Mouse (Mus musculus) urinary bladder, postnatal 14 days (tissue): ENCODE measurements around the gene Cdk12.
"Not testable (repeated sequence)": the region's sequence is repeated elsewhere in the genome, so short reads cannot be mapped to it uniquely, and the experiment has no call there.

Experiments used
- DNase-seq: peaks from one replicate; pipeline ENCODE4 v3.0.0; 2021; ENCODE audit warnings: low spot score

The Cdk12 gene

GRCm38 (mm10) chr11:98202641-98203350 is at the start of gene Cdk12:
Gene Cdk12 (plus strand): TSS chr11:98203059.
- DNase-seq: peak; percentile 95

- no peak for DNase-seq
Observed at GRCm38 (mm10) chr11:98155094-98155493, 47.8 kb upstream of the Cdk12 start.

- DNase-seq: no peak
Observed at GRCm38 (mm10) chr11:98168400-98168799, 34.5 kb upstream of the Cdk12 start.

- DNase-seq: not testable (repeated sequence)
Observed at GRCm38 (mm10) chr11:98182149-98182548, 20.7 kb upstream of the Cdk12 start.

- DNase-seq: no peak
Observed at GRCm38 (mm10) chr11:98187640-98188395, 15.0 kb upstream of the Cdk12 start.

GRCm38 (mm10) chr11:98190820-98191219 is 12.0 kb upstream of the Cdk12 start:
- no peak for DNase-seq

GRCm38 (mm10) chr11:98192901-98193805 is 9.7 kb upstream of the Cdk12 start, which contains the start of gene Med1:
Gene Med1 (minus strand): TSS chr11:98193293.
- peak; percentile 94 for DNase-seq

- peak; percentile 19 for DNase-seq
Observed at GRCm38 (mm10) chr11:98201791-98202640, 843 bp upstream of the Cdk12 start.

GRCm38 (mm10) chr11:98203351-98203911 is 572 bp downstream of the Cdk12 start:
- DNase-seq: no peak

- peak; percentile 11 for DNase-seq
Observed at GRCm38 (mm10) chr11:98203931-98204421, 1.1 kb downstream of the Cdk12 start.

- DNase-seq: no peak
Observed at GRCm38 (mm10) chr11:98205463-98205862, 2.6 kb downstream of the Cdk12 start.

- DNase-seq: not testable (repeated sequence)
Observed at GRCm38 (mm10) chr11:98206281-98206680, 3.4 kb downstream of the Cdk12 start.

- DNase-seq: not testable (repeated sequence)
Observed at GRCm38 (mm10) chr11:98209661-98210060, 6.8 kb downstream of the Cdk12 start.

- DNase-seq: no peak
Observed at GRCm38 (mm10) chr11:98213311-98213710, 10.5 kb downstream of the Cdk12 start.

- no peak for DNase-seq
Observed at GRCm38 (mm10) chr11:98226349-98226748, 23.5 kb downstream of the Cdk12 start.

- no peak for DNase-seq
Observed at GRCm38 (mm10) chr11:98238416-98238815, 35.6 kb downstream of the Cdk12 start.

- no peak for DNase-seq
Observed at GRCm38 (mm10) chr11:98238995-98239394, 36.1 kb downstream of the Cdk12 start.

- DNase-seq: not testable (repeated sequence)
Observed at GRCm38 (mm10) chr11:98242910-98243309, 40.1 kb downstream of the Cdk12 start.

- no peak for DNase-seq
Observed at GRCm38 (mm10) chr11:98244415-98244814, 41.6 kb downstream of the Cdk12 start.

- no peak for DNase-seq
Observed at GRCm38 (mm10) chr11:98247325-98247724, 44.5 kb downstream of the Cdk12 start.

- no peak for DNase-seq
Observed at GRCm38 (mm10) chr11:98253807-98254206, 50.9 kb downstream of the Cdk12 start.
